Mouse (Mus musculus): Measurements from ENCODE around the gene Zfp185. TPM values are rescaled to one million over a fixed set of nuclear protein-coding genes. Genes with fewer than 3 reads are reported as not detected.

Zfp185 gene
- polyA plus RNA-seq (2012; fragmentation: generic; extraction: Trizol) = not detected
- long read RNA-seq, experiment 1 = 0 reads
- long read RNA-seq, experiment 2, partial matches to known transcripts = 0 of 1 reads
- long read RNA-seq, experiment 2, other reads (novel, unspliced or antisense) = 1 of 1 reads

GRCm38 (mm10) chrX:72986841-72987519 lies at the start of gene Zfp185:
Gene Zfp185 (plus strand): TSS chrX:72987339.
- H3K4me3 ChIP-seq (ENCODE audit: insufficient read depth, poor library complexity, severe bottlenecking) = no peak within 1 kb of the TSS
- TF ChIP-seq FOSL1 (IDR thresholded peaks at IDR 0.05; ENCODE audit: insufficient read depth, low read length, poor library complexity, severe bottlenecking) = no peak
- no peak for TF ChIP-seq CTCF (IDR thresholded peaks at IDR 0.05; ENCODE audit: control insufficient read depth, insufficient read depth, insufficient read length)
- TF ChIP-seq CEBPB (IDR thresholded peaks at IDR 0.05; ENCODE audit: low read depth) = no peak
- TF ChIP-seq MYOD1 (IDR thresholded peaks at IDR 0.05; ENCODE audit: control insufficient read depth, insufficient read length, low read depth) = no peak
- no peak for TF ChIP-seq MYOG (IDR thresholded peaks at IDR 0.05; ENCODE audit: control insufficient read depth, extremely low read depth, insufficient read length)
- peaks cover 18% of the 10 kb centered on the region for H3K27me3 ChIP-seq (ENCODE audit: control insufficient read depth, insufficient read depth, insufficient read length)

GRCm38 (mm10) chrX:72953464-72953863 lies 33.7 kb upstream of the Zfp185 start:
- Histone ChIP-seq H3K79me3 (ENCODE audit: low read depth) (no peaks in the 10 kb centered on the region), H3K4me3 (ENCODE audit: insufficient read depth, poor library complexity, severe bottlenecking) (no peak overlapping the region), H3K36me3 (ENCODE audit: control insufficient read depth, insufficient read depth) (peaks cover 15% of the 10 kb centered on the region), H3ac (ENCODE audit: control insufficient read depth, insufficient read length, low read depth) (no peak overlapping the region), H3K79me2 (ENCODE audit: control insufficient read depth, insufficient read depth) (no peaks in the 10 kb centered on the region), H3K27me3 (ENCODE audit: control insufficient read depth, insufficient read depth, insufficient read length) (no peaks in the 10 kb centered on the region)
- TF ChIP-seq FOSL1 (IDR thresholded peaks at IDR 0.05; ENCODE audit: insufficient read depth, low read length, poor library complexity, severe bottlenecking) = no peak
- no peak for TF ChIP-seq CEBPB (IDR thresholded peaks at IDR 0.05; ENCODE audit: low read depth)
- TF ChIP-seq USF1 (IDR thresholded peaks at IDR 0.05; ENCODE audit: low read depth) = no peak
- TF ChIP-seq MYOG (IDR thresholded peaks at IDR 0.05; ENCODE audit: control insufficient read depth, extremely low read depth, insufficient read length) = no peak
- TF ChIP-seq MAX (IDR thresholded peaks at IDR 0.05) = no peak
- no peak for TF ChIP-seq CTCF (IDR thresholded peaks at IDR 0.05; ENCODE audit: control insufficient read depth, insufficient read depth, insufficient read length)

More at GRCm38 (mm10) chrX:72986841-72987519, at the start of gene Zfp185:
- no peaks in the 10 kb centered on the region for H3K36me3 ChIP-seq (ENCODE audit: control insufficient read depth, insufficient read depth)
- H3K79me2 ChIP-seq (ENCODE audit: control insufficient read depth, insufficient read depth) = no peaks in the 10 kb centered on the region
- peak within 1 kb of the TSS; percentile 23 for H3ac ChIP-seq (ENCODE audit: control insufficient read depth, insufficient read length, low read depth)
- H3K79me3 ChIP-seq (ENCODE audit: low read depth) = no peaks in the 10 kb centered on the region

GRCm38 (mm10) chrX:72956486-72956885 lies 30.7 kb upstream of the Zfp185 start:
- TF ChIP-seq MAX (IDR thresholded peaks at IDR 0.05) (no peak), CEBPB (IDR thresholded peaks at IDR 0.05; ENCODE audit: low read depth) (no peak), CTCF (IDR thresholded peaks at IDR 0.05; ENCODE audit: control insufficient read depth, insufficient read depth, insufficient read length) (no peak), FOSL1 (IDR thresholded peaks at IDR 0.05; ENCODE audit: insufficient read depth, low read length, poor library complexity, severe bottlenecking) (no peak), USF1 (IDR thresholded peaks at IDR 0.05; ENCODE audit: low read depth) (no peak), MYOG (IDR thresholded peaks at IDR 0.05; ENCODE audit: control insufficient read depth, extremely low read depth, insufficient read length) (no peak), MYOD1 (IDR thresholded peaks at IDR 0.05; ENCODE audit: control insufficient read depth, insufficient read length, low read depth) (no peak)
- no peaks in the 10 kb centered on the region for H3K79me3 ChIP-seq (ENCODE audit: low read depth)
- no peak overlapping the region for H3K4me3 ChIP-seq (ENCODE audit: insufficient read depth, poor library complexity, severe bottlenecking)
- no peaks in the 10 kb centered on the region for H3K27me3 ChIP-seq (ENCODE audit: control insufficient read depth, insufficient read depth, insufficient read length)
- no peak overlapping the region for H3ac ChIP-seq (ENCODE audit: control insufficient read depth, insufficient read length, low read depth)
- peaks cover 9% of the 10 kb centered on the region for H3K36me3 ChIP-seq (ENCODE audit: control insufficient read depth, insufficient read depth)
- no peaks in the 10 kb centered on the region for H3K79me2 ChIP-seq (ENCODE audit: control insufficient read depth, insufficient read depth)

GRCm38 (mm10) chrX:72960431-72960830 lies 26.7 kb upstream of the Zfp185 start:
- no peaks in the 10 kb centered on the region for H3K79me2 ChIP-seq (ENCODE audit: control insufficient read depth, insufficient read depth)
- no peaks in the 10 kb centered on the region for H3K27me3 ChIP-seq (ENCODE audit: control insufficient read depth, insufficient read depth, insufficient read length)
- no peak overlapping the region for H3K4me3 ChIP-seq (ENCODE audit: insufficient read depth, poor library complexity, severe bottlenecking)
- H3ac ChIP-seq (ENCODE audit: control insufficient read depth, insufficient read length, low read depth) = no peak overlapping the region
- no peak for TF ChIP-seq CTCF (IDR thresholded peaks at IDR 0.05; ENCODE audit: control insufficient read depth, insufficient read depth, insufficient read length)
- TF ChIP-seq MYOD1 (IDR thresholded peaks at IDR 0.05; ENCODE audit: control insufficient read depth, insufficient read length, low read depth) = no peak
- TF ChIP-seq CEBPB (IDR thresholded peaks at IDR 0.05; ENCODE audit: low read depth) = no peak
- TF ChIP-seq USF1 (IDR thresholded peaks at IDR 0.05; ENCODE audit: low read depth) = no peak
- TF ChIP-seq FOSL1 (IDR thresholded peaks at IDR 0.05; ENCODE audit: insufficient read depth, low read length, poor library complexity, severe bottlenecking) = no peak
- TF ChIP-seq MYOG (IDR thresholded peaks at IDR 0.05; ENCODE audit: control insufficient read depth, extremely low read depth, insufficient read length) = no peak
- no peak for TF ChIP-seq MAX (IDR thresholded peaks at IDR 0.05)
- H3K36me3 ChIP-seq (ENCODE audit: control insufficient read depth, insufficient read depth) = no peaks in the 10 kb centered on the region
- H3K79me3 ChIP-seq (ENCODE audit: low read depth) = no peaks in the 10 kb centered on the region

GRCm38 (mm10) chrX:72961511-72961910 lies 25.6 kb upstream of the Zfp185 start:
- no peaks in the 10 kb centered on the region for H3K27me3 ChIP-seq (ENCODE audit: control insufficient read depth, insufficient read depth, insufficient read length)
- H3K36me3 ChIP-seq (ENCODE audit: control insufficient read depth, insufficient read depth) = no peaks in the 10 kb centered on the region
- no peaks in the 10 kb centered on the region for H3K79me2 ChIP-seq (ENCODE audit: control insufficient read depth, insufficient read depth)
- no peak for TF ChIP-seq CEBPB (IDR thresholded peaks at IDR 0.05; ENCODE audit: low read depth)
- H3K79me3 ChIP-seq (ENCODE audit: low read depth) = no peaks in the 10 kb centered on the region
- no peak overlapping the region for H3K4me3 ChIP-seq (ENCODE audit: insufficient read depth, poor library complexity, severe bottlenecking)
- no peak overlapping the region for H3ac ChIP-seq (ENCODE audit: control insufficient read depth, insufficient read length, low read depth)

- Histone ChIP-seq H3K79me2 (ENCODE audit: control insufficient read depth, insufficient read depth) (no peaks in the 10 kb centered on the region), H3K36me3 (ENCODE audit: control insufficient read depth, insufficient read depth) (no peaks in the 10 kb centered on the region), H3K27me3 (ENCODE audit: control insufficient read depth, insufficient read depth, insufficient read length) (no peaks in the 10 kb centered on the region), H3K4me3 (ENCODE audit: insufficient read depth, poor library complexity, severe bottlenecking) (no peak overlapping the region), H3K79me3 (ENCODE audit: low read depth) (no peaks in the 10 kb centered on the region), H3ac (ENCODE audit: control insufficient read depth, insufficient read length, low read depth) (no peak overlapping the region)
- TF ChIP-seq MAX (IDR thresholded peaks at IDR 0.05) = no peak
- TF ChIP-seq FOSL1 (IDR thresholded peaks at IDR 0.05; ENCODE audit: insufficient read depth, low read length, poor library complexity, severe bottlenecking) = no peak
- no peak for TF ChIP-seq MYOD1 (IDR thresholded peaks at IDR 0.05; ENCODE audit: control insufficient read depth, insufficient read length, low read depth)
- no peak for TF ChIP-seq USF1 (IDR thresholded peaks at IDR 0.05; ENCODE audit: low read depth)
- no peak for TF ChIP-seq CTCF (IDR thresholded peaks at IDR 0.05; ENCODE audit: control insufficient read depth, insufficient read depth, insufficient read length)
- no peak for TF ChIP-seq CEBPB (IDR thresholded peaks at IDR 0.05; ENCODE audit: low read depth)
- no peak for TF ChIP-seq MYOG (IDR thresholded peaks at IDR 0.05; ENCODE audit: control insufficient read depth, extremely low read depth, insufficient read length)
Measured at GRCm38 (mm10) chrX:72962743-72963142, 24.4 kb upstream of the Zfp185 start.
